Mouse (Mus musculus): ENCODE data around the gene Kank3.

Gene Kank3

DNA sequence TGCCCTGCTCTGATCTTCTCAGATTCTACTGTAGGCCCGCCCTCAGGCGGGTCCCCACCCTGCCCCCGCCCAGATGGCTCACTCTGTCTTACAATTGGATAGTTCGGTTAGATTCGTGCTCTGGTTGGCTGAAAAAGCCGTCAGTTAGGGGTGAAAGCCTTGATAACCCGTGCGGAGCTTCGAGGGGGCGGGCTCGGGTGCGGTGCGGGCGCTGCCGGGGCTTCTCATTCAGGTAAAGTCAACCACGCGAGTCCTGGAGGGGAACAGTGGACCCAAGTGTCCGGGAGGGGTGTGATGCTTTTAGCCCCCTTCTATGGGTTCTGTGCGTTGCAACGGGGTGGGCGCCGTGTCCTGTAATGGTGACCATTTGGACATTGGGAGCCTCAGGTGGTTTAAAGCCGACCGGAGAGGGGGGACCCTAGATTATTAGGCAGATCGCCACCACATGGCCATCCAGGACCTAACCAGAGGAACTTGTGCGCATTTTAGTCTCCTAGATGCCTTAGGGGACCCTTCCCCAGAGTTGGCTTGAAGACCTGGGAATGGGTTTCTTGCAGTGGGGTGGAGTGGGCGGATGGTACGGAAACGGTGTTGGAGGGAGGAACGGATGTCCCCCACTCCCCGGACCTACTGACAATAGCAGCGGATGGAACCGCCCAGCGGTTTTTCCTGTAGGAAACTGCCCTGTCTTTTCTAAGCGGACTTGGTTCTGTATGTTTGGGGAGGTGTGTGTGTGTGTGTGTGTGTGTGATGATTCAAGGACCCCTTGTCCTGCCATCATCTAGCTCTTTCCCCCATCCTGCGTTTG, at the start of gene Kank3:
Gene Kank3 (plus strand): TSS at position 186 of the 808 bp plus-strand sequence.
- in situ Hi-C loops (cut with MboI, MseI), result loop anchor here (5.0 kb wide), 1 partner anchor 123 kb away; the partner anchor contains the start of gene Hnrnpm

DNA sequence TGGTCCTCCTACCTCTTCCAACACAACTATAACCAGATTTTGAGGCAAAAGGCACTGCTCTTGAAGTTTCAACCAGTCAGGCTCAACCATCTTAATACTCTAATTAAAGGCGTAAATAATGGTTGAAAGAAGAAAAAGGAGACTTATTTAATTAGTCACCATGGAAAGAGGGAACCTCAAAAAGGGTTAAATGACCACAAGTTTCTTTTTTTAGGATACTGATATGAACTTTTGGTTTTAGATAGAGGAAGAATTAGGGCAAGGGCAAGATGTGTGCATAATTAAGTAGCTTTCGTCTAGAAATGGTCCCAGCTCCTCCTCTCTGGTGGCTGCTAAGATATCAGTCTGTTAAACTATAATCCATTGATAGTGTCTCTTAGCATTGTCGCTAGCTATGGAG, 43.9 kb upstream of the Kank3 start:
- in situ Hi-C loops (cut with MboI, MseI), result no loop called here

DNA sequence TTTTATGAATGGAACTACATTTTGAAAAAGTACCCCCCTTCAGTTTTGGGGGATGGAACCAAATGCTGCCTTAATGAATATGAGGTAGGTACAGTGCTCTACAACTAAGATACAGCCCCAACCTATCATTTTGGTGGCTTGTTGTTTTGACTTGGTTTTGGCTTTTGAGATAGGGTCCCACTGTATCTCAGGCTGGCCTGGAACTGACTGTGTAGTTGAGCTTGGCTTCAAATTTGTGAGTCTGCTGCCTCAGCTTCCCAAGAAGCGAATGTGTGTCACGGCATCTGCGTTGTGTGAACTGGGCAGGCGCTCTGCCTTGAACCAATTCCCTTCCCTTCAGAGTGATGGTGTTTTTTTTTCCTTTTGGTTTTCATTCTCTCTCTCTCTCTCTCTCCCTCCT, 38.7 kb upstream of the Kank3 start:
- in situ Hi-C loops (cut with MboI, MseI), result no loop called here

DNA sequence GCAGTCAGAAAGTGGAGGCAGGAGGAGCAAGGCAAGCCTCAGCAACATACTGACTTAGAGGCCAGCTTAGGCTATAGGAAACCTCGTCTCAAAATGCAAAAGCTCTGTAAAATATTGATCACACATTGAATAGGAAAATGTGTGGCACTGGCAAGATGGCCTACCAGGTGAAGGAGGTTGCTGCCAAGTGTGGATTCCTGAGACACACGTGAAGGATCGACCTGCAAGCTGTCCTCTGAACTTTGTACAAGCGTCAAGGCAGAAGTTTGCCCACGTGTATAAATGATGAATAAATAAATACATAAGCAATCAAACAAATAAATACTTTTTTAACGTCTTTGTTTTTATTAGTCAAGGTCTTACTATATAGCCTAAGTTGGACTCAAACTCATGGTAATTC, 36.9 kb upstream of the Kank3 start:
- in situ Hi-C loops (cut with MboI, MseI), result no loop called here

DNA sequence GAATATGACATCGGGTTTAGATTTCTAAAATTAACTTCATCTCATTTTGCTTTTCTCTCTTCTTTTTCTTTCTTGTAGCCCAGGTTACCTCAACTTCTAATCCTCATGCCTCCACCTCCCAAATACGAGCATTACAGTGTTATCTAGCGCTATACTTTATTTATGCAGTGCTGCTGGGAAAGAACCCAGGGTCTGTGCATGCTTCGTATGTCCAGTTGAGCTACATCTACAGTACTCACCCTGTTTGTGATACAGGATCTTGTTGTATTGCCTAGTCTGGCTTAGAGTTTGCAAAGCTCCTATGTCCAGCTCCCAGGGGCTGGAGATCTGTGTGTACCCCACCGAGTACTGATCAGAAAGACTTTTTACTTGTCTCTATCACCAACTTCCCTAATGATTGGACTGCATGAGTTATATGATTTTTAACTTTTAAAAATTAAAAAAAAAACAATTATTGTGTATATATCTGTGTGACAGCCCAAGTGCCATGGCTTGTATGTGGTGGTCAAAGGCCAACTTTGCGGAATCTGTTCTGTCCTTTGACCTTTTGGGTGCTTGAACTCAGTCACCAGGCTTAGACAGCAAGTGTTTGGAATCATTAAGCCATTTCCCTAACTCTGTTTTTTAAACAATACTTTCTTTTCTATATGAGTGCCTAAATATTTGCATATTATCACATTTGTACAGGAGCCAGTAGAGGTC, 36.3 kb upstream of the Kank3 start:
- in situ Hi-C loops (cut with MboI, MseI), result no loop called here

DNA sequence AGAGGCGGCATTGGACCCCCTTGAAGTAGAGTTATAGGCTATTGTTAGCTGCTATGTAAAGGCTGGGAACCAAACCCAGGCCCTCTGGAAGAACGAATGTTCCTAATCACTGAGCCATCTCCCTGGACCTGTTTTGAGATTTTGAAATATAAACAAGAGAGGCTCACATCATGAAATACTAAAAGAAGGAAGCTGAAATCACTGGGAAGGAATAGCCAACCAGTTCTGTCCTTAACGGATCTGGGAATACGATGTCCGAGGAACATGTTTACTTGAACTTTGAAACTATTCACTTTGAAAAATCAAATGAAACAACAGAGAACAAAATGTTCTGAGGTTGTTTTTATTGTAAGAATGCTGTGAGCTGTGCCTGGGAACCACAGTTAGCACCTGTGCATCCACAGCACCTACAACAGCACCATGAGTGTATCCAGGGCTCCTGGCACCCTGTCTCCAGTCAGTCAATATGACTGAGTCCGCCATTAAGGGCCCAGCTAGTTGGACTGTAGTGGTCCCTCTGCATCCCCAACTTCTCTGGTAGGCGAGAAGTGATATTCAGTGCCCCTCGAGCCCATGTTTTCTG, 35.7 kb upstream of the Kank3 start:
- in situ Hi-C loops (cut with MboI, MseI), result no loop called here

DNA sequence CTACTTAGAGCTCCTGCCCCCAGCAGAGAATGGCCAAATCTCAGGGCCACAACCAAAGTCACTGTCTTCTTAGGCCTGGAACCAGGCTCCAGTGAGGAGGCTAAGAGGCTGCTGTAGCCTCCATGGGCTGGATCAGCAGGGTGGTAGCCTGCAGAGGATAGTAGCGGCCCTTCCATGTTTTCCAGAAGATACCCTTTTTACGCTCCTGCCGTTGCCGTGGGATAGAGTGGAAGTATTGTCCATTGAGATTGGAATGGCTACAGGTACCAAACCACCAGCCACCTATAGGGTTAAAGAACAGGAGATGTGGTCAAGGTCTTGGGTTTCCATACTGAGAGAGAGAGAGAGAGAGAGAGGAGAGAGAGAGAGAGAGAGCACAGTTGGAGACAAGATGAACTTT, 35.0 kb upstream of the Kank3 start:
- in situ Hi-C loops (cut with MboI, MseI), result no loop called here

DNA sequence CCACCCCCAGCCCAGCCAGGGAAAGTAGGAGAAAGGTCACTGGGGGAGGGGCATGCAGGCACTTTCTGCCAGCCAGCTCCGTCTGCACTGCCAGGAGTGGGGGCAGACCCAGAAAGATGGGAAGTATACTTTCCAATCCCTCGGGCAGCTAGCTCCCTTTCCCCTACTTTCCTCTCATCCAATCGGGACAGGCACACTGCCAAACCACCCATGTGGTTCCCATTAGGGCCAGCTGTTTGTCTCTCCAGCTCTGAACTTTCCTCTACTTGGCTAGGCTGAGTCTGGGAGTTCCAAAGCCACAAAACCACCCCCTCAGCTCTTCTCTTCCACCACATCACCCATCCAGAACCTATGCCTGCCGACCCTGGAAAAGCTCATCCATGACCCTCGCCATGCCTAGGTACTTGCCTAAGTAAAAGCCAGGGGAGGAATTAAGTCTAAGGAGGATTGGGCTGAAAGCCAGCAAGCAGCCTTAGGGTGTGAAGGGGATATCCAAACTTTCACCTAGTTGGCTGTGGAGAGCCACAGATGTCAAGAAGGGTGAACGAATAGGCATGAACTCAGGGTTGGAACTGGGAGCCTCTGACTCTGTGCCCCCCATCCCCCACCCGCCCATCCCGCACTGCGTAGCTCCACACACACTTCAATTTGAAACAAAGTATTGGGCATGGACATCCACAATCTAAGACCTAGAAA, 30.9 kb upstream of the Kank3 start:
- in situ Hi-C loops (cut with MboI, MseI), result no loop called here

DNA sequence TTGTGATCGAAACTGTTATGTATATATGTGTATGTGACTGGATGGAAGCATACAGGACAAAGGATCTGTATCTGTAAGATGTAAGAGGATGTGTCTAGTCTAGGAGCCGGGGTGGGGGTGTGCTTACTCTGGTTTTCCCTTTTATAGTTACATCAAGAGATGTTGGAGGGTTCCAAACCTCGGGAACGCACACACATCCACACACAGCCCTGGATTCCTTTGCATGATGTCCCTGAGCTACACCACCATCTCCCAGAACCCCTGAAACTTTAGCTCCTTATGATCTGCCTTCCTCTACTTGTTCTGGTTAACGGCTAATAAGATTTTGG, 30.4 kb upstream of the Kank3 start:
- in situ Hi-C loops (cut with MboI, MseI), result no loop called here

DNA sequence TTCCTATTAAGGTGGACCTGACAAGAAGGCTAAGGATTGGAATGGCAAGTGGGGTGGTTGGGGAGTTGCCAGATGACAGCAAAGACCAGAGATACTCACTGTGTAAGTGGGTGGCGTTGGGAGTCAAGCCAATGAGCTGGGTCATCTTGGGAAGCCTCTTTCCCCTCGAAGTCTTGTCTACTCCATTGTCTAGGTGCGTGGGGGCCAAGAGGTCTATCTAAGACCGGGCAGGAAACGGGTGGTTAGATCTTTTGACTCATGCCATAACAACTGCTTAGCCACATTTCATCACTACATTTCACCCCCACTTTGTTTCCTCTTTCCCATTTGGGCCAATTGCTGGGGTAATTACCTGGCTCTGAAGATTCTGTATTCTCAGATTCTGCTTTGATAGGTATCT, 29.9 kb upstream of the Kank3 start:
- in situ Hi-C loops (cut with MboI, MseI), result no loop called here

DNA sequence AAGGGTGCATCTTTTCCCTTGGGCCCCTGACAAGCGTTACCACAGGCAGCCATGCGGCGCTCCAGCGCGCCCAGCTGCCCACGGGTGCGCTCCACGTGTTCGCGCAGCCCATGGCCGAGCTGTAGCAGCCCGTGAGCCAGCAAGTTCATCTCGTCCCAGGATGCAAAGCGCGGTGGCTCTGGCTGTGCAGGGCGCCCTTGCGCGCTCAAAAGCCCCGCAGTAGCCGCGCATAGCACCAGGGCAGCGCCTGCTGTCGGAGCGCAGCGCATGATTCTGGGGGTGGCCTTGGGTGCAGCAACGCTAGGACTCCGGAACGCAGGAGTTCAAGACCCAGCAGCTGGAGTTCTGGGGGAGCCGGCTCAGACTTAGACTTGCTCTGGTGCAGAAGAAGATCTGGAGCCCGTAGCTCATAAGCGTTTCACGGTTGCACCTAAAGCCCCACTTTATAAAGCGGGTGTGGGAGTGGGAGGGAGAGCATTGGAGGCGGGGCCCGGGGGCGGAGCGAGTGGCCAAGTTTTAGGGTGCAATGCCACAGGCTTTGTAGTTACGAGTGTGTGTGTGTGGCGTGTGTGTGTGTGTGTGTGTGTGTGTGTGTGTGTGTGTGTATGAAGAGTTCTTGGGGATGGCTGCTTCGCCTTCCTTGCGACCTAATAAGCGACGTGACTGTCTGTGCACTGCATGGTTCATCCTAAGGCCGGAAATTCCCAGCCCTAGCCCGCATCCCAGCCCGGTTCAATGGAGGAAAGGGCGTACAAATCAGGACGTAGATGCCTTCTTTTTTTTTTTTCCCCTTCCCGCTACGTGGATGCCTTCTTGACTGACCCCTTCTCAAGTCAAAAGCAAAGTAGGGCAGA, 29.0 kb upstream of the Kank3 start, which contains the start of gene Angptl4:
Gene Angptl4 (minus strand): TSS at position 707 of the 854 bp plus-strand sequence.
- in situ Hi-C loops (cut with MboI, MseI), result no loop called here

DNA sequence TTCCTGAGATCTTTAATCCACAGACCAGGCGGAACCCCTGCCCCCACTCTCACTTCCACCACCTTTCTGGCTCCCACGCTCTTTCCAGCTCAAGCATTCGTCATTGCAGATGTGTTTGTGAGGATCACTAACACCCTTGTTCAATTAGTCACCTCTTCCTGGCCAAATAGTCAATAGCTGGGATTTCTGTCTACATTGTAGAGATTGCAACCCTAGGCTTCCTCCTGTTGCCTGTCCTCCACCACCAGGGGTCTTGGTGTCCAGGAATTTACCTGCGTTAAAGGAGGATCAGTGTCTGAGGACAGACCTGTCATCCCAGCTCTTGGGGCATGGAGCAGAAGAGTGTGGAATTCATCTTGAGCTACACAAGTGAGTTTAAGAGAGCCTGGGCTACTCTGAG, 28.3 kb upstream of the Kank3 start:
- in situ Hi-C loops (cut with MboI, MseI), result no loop called here

DNA sequence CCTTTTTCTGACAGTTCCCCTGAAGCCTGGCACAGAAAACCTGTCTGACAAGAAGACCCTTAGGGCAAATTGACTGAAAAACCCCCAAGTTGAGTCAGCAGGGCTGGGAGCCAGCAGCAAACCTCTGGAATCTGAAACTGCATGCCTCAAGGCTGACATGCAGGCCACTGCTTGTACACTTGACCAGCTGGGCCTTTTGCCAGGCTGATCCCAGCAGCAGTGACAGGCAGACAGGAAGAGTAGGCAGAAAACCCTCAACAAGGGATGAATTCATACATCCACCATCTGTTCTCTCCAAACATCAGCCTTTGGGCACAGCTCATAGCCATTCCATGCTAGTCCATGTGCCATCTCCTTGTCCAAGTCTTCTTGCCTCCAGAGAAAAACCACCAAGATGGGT, 26.9 kb upstream of the Kank3 start:
- in situ Hi-C loops (cut with MboI, MseI), result no loop called here

DNA sequence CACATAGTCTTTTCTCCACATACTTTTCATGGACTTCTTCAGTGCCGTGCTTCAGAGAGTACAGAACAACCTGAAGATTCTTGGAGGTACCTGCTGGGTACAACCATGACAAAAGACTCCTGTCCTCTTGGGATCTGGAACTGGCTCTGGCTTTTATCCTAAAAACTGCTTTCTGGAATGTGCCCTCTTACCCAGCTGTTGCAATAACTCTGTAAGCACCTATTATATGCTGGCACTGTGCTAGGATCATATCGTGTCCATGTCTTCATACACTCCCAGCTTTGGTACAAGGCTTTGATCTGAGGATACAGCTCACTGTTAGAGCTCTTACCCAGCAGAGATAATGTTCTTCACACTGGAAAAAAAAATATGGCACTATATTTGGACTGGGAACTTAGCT, 25.4 kb upstream of the Kank3 start:
- in situ Hi-C loops (cut with MboI, MseI), result no loop called here

DNA sequence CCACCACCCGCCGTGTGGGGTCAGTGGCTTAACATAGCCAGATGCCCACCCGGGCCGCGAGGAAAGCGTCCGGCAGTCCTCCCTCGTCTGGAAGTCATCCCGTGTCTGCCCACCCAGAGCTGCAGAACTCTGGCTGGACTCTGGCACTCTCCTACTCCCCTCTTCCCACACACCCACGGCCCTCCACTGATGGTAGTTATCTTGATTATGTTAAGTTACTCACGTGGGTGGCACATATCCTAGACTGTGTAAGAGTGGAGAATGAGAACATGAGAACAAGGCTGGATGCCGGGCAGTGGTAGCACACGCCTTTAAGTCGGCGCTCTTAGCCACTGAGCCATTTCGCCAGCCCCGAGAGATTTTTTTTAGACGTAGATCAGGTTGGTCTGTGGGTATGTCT, 23.9 kb upstream of the Kank3 start:
- in situ Hi-C loops (cut with MboI, MseI), result no loop called here

DNA sequence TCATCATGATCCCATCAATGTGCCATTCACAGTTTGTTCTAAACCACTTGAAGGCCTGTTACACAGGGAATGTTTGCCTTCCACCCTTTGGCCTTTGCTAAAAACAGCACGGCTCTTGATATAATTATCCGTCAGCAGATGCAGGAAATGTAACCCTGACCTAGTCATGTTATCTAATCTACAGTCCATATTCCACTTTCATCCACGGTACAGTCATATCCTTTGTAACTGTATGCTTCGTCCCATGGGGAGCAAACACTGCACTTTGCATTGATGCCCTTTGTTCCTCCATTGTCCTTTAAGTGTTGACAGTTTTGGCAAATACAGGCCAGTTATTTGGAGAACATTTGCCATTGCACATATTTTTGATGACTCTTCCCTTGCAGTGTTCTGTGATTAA, 21.6 kb upstream of the Kank3 start:
- in situ Hi-C loops (cut with MboI, MseI), result no loop called here

DNA sequence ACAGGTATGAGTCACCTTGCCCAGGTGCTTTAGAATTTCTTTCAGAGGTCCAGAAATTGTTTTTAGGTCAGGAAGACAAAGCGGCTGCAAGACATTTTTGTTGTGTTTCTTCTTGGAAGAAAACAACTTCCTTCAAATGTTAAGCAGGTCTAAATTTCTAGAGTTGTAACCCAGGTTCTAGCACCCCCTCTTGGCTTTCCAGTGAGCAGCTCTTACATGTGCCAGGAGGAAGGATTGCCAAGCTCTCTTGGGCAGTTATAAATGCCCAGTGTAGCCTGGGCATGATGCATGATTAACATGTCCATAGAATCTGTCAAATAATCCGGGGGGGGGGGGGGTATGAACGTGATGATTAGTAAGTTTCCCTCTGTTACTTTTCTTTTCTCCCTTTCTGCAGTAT, 12.0 kb upstream of the Kank3 start:
- in situ Hi-C loops (cut with MboI, MseI), result no loop called here

DNA sequence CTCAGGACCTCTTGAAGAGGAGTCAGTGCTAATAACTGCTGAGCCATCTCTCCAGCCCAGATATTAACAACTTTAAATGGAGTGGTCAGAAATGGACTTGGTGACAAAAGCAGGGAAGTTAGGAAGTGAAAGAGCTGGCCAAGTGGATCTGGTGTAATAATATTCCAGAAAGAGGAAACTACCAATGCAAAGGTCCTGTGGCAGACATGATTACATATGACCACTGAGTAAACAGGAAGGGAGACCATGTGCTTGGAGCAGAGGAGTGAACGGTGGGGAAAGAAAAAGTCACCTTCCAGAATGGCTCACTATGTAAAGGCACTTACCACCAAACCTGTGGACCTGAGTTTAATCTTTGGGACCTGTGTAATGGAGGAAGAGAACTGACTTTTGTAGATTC, 11.0 kb upstream of the Kank3 start:
- in situ Hi-C loops (cut with MboI, MseI), result no loop called here

DNA sequence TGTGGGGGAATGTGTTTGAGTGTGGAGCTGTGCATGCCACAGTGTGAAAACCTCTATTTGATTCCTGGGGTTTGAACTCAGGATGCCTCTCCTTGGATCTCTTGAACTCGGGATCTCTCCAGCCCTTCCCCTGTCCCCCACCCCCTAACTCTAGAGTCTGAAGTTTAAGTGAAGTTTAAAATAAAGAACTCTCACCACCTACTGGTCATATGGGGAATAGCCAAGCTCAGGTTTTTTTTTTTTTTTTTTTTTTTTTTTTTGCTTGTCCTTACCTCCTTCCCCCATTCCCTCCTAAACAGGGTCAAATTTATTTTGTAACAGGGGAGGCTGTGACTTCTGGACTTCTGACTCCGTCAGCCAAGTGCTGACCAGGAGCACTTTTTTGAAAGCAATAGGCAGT, 8.1 kb upstream of the Kank3 start:
- in situ Hi-C loops (cut with MboI, MseI), result no loop called here

DNA sequence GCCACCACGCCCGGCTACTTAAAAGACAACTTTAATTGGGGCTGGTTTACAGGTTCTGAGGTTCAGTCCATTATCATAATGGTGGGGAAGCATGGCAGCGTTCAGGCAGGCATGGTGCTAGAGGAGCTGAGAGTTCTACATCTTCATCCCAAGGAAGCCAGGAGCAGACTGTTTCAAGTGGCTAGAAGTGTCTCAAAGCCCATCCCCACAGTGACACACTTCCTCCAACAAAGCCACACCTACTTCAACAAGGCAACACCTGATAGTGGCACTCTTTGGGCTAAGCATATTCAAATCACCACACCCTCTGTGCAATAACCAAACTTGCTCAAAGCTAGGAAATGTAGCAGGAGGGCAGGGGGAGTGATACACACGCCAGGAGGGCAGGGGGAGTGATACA, 6.1 kb upstream of the Kank3 start:
- in situ Hi-C loops (cut with MboI, MseI), result no loop called here

DNA sequence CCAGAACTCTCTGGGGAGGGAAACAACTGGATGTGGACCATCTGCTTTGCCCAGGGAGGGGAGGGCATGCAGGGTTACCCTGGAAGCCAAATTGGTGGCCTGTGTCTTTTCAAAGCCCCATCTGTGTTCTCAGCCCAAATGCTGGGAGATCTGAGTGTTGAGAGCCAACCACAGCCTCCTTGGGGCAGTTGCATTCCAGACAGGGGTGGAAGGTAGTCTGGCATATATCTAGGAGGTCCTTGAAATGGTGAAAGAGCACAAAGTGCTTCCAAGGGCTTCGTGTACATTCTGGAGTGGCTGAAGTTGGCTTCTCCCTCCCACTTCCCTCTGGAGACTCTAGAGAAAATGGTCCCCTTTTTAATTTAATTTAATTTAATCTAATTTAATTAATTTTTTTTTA, 5.6 kb upstream of the Kank3 start:
- in situ Hi-C loops (cut with MboI, MseI), result no loop called here

All from T-helper 1 cell (primary cell).